Mouse (Mus musculus): Measurements from ENCODE around the gene Exd2. TPM values are rescaled to one million over a fixed set of nuclear protein-coding genes. Genes with fewer than 3 reads are reported as not detected.
A peak's percentile ranks its signal among the peaks of the same experiment; 100 is the strongest.

The Exd2 gene
- polyA plus RNA-seq, 1 experiment from 2014 or later = 39.0 TPM

GRCm38 (mm10) chr12:80507041-80507745, 44.3 kb downstream of the Exd2 start:
- H3K27me3 ChIP-seq (ENCODE audit: low read depth, poor library complexity, severe bottlenecking) = no peaks in the 10 kb centered on the region
- H3K36me3 ChIP-seq = no peaks in the 10 kb centered on the region
- no peaks in the 10 kb centered on the region for H3K9me3 ChIP-seq (replicated peaks)
- 72% methylated on average over 14 of the region's 14 CpGs for WGBS
- no peak overlapping the region for H3K4me3 ChIP-seq
- H3K4me1 ChIP-seq = peaks cover 10% of the 10 kb centered on the region
- peak overlapping the region; percentile 56; the same call in 1 of the 2 replicates for H3K27ac ChIP-seq (replicated peaks)
- DNase-seq (ENCODE audit: low spot score) = no peak

DNA sequence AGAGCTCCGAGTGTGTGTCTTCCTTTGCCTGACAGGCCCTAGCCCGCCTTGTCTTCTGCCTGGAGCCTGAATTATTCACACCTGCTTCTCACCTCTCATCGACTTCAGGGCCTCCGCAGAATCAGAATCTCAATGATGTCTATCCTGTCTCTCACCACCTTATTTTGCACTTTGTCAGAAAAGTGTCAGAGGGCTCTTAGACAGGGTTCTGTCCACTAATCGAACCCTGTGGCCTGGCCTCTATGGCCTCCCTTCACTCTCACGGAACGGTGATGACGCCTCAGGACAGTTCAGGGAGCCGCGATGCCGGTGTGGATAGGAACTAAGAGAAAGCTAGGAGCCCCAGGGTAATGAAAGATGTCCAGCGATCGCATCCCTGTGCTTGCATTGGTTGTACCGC, 55.1 kb downstream of the Exd2 start, which contains the start of gene Galnt16:
Galnt16 (plus strand) TSS at position 301 of the 400 bp plus-strand sequence.
- 5% methylated on average over 14 of the region's 14 CpGs for WGBS

GRCm38 (mm10) chr12:80518393-80518756, 55.5 kb downstream of the Exd2 start:
- Histone ChIP-seq H3K9me3 (replicated peaks) (no peaks in the 10 kb centered on the region), H3K27me3 (ENCODE audit: low read depth, poor library complexity, severe bottlenecking) (peaks cover 69% of the 10 kb centered on the region), H3K4me3 (peak overlapping the region; percentile 81), H3K4me1 (peaks cover 49% of the 10 kb centered on the region), H3K27ac (replicated peaks) (peak overlapping the region; percentile 95), H3K36me3 (0 out of 2 replicates have a peak, but pooled peaks cover 6% of the 10 kb centered on the region)
- under 1% methylated on average over 25 of the region's 25 CpGs for WGBS
- DNase-seq (ENCODE audit: low spot score) = no peak

More for the DNA sequence above, 55.1 kb downstream of the Exd2 start, which contains the start of gene Galnt16:
- H3K4me1 ChIP-seq = peaks cover 45% of the 10 kb centered on the region
- peak within 1 kb of the TSS; percentile 95 for H3K27ac ChIP-seq (replicated peaks)
- H3K4me3 ChIP-seq = peak within 1 kb of the TSS; percentile 81
- peaks cover 69% of the 10 kb centered on the region for H3K27me3 ChIP-seq (ENCODE audit: low read depth, poor library complexity, severe bottlenecking)
- H3K36me3 ChIP-seq = 0 out of 2 replicates have a peak, but pooled peaks cover 6% of the 10 kb centered on the region
- DNase-seq (ENCODE audit: low spot score) = no peak
- H3K9me3 ChIP-seq (replicated peaks) = no peaks in the 10 kb centered on the region

DNA sequence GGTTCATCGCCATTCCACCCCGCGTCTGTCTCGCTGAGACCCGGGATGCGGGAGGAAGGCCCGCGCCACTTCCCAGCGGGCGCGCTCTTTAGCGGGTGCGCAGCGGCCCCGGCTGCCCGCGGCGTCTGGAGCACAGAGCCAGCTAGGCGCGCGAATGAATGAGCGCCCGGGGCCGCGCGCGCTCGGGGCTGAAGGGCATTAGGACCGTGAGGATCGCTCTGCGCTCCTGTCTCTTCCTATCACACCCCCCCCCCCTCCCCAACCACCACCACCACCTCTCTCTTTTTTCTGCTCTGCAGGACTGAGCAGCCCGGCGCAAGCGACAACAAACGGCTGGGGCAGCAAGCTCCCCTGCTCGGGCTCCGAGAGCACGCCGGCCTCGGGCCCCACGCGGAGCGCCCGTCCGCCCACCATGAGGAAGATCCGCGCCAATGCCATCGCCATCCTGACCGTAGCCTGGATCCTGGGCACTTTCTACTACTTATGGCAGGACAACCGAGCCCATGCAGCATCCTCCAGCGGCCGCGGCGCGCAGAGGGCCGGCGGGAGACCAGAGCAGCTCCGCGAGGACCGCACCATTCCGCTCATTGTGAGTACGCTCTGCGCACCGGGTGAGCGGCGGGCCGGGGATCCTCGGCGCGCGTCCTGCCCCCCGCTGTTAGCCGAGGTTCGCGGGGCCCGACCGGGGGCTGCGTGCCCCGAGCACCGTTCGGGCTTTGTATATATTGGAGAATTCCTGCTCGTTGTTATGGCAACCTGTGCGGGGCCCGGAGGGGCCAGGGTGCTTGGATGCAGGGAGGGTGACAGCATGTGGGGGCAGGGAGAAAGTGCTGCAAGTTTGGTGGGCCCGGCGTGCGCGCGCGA, 56.1 kb downstream of the Exd2 start:
- DNase-seq (ENCODE audit: low spot score) = peak; percentile 83
- Histone ChIP-seq H3K27me3 (ENCODE audit: low read depth, poor library complexity, severe bottlenecking) (peaks cover 69% of the 10 kb centered on the region), H3K9me3 (replicated peaks) (no peaks in the 10 kb centered on the region), H3K36me3 (0 out of 2 replicates have a peak, but pooled peaks cover 6% of the 10 kb centered on the region), H3K4me3 (peak overlapping the region; percentile 81), H3K27ac (replicated peaks) (peak overlapping the region; percentile 95), H3K4me1 (peaks cover 56% of the 10 kb centered on the region)
- WGBS = under 1% methylated on average over 82 of the region's 90 CpGs

GRCm38 (mm10) chr12:80519621-80520332, 56.9 kb downstream of the Exd2 start:
- H3K36me3 ChIP-seq = 0 out of 2 replicates have a peak, but pooled peaks cover 6% of the 10 kb centered on the region
- peaks cover 61% of the 10 kb centered on the region for H3K4me1 ChIP-seq
- peak overlapping the region; percentile 81 for H3K4me3 ChIP-seq
- H3K27ac ChIP-seq (replicated peaks) = peak overlapping the region; percentile 95
- H3K27me3 ChIP-seq (ENCODE audit: low read depth, poor library complexity, severe bottlenecking) = peaks cover 65% of the 10 kb centered on the region
- no peaks in the 10 kb centered on the region; the same call in 1 of the 2 replicates for H3K9me3 ChIP-seq (replicated peaks)
- WGBS = 1% methylated on average over 43 of the region's 43 CpGs
- peak; percentile 81 for DNase-seq (ENCODE audit: low spot score)

- Histone ChIP-seq H3K9me3 (replicated peaks) (no peaks in the 10 kb centered on the region; the same call in 1 of the 2 replicates), H3K4me3 (no peak overlapping the region), H3K4me1 (peaks cover 80% of the 10 kb centered on the region), H3K27ac (replicated peaks) (no peak overlapping the region), H3K27me3 (ENCODE audit: low read depth, poor library complexity, severe bottlenecking) (peaks cover 43% of the 10 kb centered on the region), H3K36me3 (0 out of 2 replicates have a peak, but pooled peaks cover 6% of the 10 kb centered on the region)
- WGBS = 70% methylated on average over 3 of the region's 3 CpGs
- DNase-seq (ENCODE audit: low spot score) = peak; percentile 25
These were observed 59.1 kb downstream of the Exd2 start for GRCm38 (mm10) chr12:80522006-80522405.

DNA sequence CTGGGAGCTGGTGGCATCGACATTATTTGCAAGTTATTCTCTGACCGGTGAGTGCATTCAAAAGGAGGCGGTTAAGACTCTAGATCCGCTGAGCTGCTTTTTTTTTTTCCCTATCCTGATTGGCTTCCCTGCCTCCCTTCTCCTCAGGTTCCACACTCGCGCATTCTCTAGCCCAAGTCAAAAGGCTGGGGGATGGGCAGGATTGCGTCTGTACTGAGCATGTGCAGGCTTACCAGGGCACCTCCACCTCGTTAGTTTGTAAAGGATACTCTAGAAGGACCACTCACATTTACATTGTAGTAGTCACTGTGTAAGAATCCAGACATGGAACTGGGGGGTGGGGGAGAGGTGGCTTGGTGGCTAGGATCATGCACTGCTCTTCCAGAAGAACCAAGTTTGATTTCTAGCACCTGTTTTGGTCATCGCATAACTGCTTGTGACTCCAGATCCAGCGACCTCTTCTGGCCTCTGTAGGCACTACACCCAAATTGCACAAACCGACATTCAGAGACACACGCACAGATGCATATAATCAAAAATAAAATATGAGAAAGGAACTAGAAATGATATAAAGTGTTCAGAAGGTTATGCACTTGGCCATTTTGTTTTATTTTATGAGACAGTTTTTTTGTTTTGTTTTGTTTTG, 61.5 kb downstream of the Exd2 start:
- Histone ChIP-seq H3K9me3 (replicated peaks) (no peaks in the 10 kb centered on the region; the same call in 1 of the 2 replicates), H3K27ac (replicated peaks) (0 out of 2 replicates have a peak overlapping the region, but pooled peaks have one; percentile 28), H3K4me3 (no peak overlapping the region; the same call in 1 of the 2 replicates), H3K36me3 (0 out of 2 replicates have a peak, but pooled peaks cover 6% of the 10 kb centered on the region), H3K27me3 (ENCODE audit: low read depth, poor library complexity, severe bottlenecking) (peaks cover 21% of the 10 kb centered on the region), H3K4me1 (peaks cover 78% of the 10 kb centered on the region)
- DNase-seq (ENCODE audit: low spot score) = peak; percentile 33
- 23% methylated on average over 12 of the region's 12 CpGs for WGBS

DNA sequence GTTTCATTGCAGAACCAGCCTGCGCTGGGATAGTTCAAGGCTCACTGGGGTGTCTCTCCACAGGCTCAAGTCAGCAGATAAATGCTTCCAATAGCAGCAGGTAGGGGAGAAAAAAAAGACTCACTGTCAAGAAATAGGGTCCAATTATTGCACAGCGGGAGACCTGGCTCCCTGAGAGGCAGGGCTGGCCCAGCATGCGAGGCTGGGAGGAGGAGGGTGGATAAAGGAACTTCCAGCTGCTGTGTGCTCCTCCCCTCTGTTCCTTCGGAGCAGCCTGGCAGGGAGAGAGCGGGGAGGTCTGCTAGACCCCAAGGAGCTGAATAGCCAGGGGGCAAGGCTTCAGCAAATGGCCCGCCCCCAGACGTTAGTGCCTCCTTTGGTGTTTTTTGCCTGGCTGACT, 62.6 kb downstream of the Exd2 start:
- WGBS = 4% methylated on average over 7 of the region's 7 CpGs
- DNase-seq (ENCODE audit: low spot score) = no peak
- H3K27me3 ChIP-seq (ENCODE audit: low read depth, poor library complexity, severe bottlenecking) = peaks cover 15% of the 10 kb centered on the region
- H3K4me3 ChIP-seq = no peak overlapping the region
- peak overlapping the region; percentile 43; the same call in 1 of the 2 replicates for H3K27ac ChIP-seq (replicated peaks)
- H3K9me3 ChIP-seq (replicated peaks) = no peaks in the 10 kb centered on the region; the same call in 1 of the 2 replicates
- H3K36me3 ChIP-seq = 0 out of 2 replicates have a peak, but pooled peaks cover 6% of the 10 kb centered on the region
- peaks cover 67% of the 10 kb centered on the region for H3K4me1 ChIP-seq

DNA sequence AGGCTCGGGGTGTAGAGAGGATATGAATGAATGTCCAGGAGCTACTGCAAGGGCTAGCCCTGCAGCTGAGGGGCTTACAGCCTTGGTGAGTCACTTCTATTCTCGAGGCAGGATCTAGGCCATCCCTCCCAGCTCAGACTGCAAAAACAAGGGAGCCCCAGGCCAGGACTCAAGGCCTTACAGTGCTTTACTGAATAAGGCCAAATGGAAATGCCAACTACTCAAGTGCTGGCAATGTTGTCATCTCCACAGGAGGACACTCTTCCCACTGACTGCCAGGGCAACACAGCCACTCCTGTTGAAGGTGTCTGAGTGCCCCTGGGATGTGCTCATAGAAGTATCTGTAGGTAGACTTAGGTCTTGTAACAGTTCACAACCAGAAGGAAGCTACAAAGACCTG, 63.6 kb downstream of the Exd2 start:
- no peak overlapping the region for H3K4me3 ChIP-seq
- 0 out of 2 replicates have a peak, but pooled peaks cover 5% of the 10 kb centered on the region for H3K36me3 ChIP-seq
- H3K9me3 ChIP-seq (replicated peaks) = no peaks in the 10 kb centered on the region; the same call in 1 of the 2 replicates
- no peak for DNase-seq (ENCODE audit: low spot score)
- 65% methylated on average over 2 of the region's 2 CpGs for WGBS
- peaks cover 57% of the 10 kb centered on the region for H3K4me1 ChIP-seq
- no peak overlapping the region for H3K27ac ChIP-seq (replicated peaks)
- peaks cover 6% of the 10 kb centered on the region for H3K27me3 ChIP-seq (ENCODE audit: low read depth, poor library complexity, severe bottlenecking)

DNA sequence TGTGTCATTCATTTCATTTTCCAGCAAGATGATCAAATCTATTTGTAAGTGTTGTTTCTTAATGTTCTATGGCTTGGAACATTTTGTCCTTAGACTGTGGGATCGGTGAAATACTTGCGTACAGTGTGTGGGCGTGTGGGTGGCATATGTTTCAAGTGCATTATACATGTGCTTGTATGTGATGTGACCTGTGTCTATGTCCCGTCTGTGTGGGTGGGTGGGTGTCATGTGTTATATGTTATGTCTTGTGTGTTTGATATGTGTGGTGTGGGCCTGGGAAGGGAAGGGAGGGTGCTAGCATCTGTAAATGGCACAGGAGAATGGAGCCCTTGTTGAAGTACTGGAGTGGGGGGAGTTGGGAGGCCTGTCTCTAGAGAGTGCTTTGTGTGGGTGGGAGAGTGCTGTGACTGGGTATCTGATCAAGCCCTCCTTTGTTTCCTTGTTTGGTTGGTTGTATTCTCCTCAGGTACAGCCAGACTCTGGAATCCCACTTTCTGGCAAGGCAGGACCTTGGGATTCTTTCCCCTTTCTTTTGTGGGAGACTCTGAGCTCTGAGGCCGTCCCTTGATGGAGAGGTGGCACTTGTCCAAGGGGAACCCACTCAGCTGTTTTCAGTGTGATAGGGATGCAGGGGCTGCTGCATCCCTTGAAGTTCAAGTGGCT, 65.0 kb downstream of the Exd2 start:
- Histone ChIP-seq H3K9me3 (replicated peaks) (no peaks in the 10 kb centered on the region; the same call in 1 of the 2 replicates), H3K27me3 (ENCODE audit: low read depth, poor library complexity, severe bottlenecking) (no peaks in the 10 kb centered on the region), H3K4me1 (peaks cover 44% of the 10 kb centered on the region), H3K4me3 (no peak overlapping the region), H3K27ac (replicated peaks) (no peak overlapping the region; the same call in 1 of the 2 replicates), H3K36me3 (no peaks in the 10 kb centered on the region)
- 78% methylated on average over 5 of the region's 5 CpGs for WGBS
- no peak for DNase-seq (ENCODE audit: low spot score)

- no peak for DNase-seq (ENCODE audit: low spot score)
- peaks cover 27% of the 10 kb centered on the region for H3K4me1 ChIP-seq
- no peak overlapping the region for H3K27ac ChIP-seq (replicated peaks)
- H3K27me3 ChIP-seq (ENCODE audit: low read depth, poor library complexity, severe bottlenecking) = no peaks in the 10 kb centered on the region
- 87% methylated on average over 2 of the region's 2 CpGs for WGBS
- H3K4me3 ChIP-seq = no peak overlapping the region
- H3K9me3 ChIP-seq (replicated peaks) = no peaks in the 10 kb centered on the region
- H3K36me3 ChIP-seq = no peaks in the 10 kb centered on the region
These were observed 67.2 kb downstream of the Exd2 start for GRCm38 (mm10) chr12:80530052-80530451.

Measured in midbrain, embryonic 10.5 days (tissue).